Mouse (Mus musculus): Measurements from ENCODE around the gene Sema6d.

Sema6d gene

DNA sequence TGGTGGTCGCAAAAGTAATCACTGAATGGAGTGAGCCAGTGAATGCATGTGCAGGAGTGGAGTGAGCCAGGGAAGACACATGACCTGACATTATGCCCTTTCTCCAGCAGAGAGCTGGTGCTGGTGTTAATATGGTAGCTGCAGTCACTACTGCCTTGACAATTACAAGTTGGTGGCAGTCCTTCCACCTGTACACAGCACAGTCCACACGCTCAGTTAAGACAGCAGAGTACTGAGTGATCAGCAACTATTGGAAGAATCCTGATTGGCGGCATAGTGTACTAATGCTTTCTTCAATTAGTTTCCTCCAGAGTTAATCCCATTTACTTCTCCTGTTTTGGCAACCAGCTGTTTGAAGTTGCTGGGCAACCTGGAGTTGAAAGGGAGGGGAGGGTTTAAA lies 81.9 kb downstream of the Sema6d start:
- no peak for DNase-seq (ENCODE audit: low spot score)

DNA sequence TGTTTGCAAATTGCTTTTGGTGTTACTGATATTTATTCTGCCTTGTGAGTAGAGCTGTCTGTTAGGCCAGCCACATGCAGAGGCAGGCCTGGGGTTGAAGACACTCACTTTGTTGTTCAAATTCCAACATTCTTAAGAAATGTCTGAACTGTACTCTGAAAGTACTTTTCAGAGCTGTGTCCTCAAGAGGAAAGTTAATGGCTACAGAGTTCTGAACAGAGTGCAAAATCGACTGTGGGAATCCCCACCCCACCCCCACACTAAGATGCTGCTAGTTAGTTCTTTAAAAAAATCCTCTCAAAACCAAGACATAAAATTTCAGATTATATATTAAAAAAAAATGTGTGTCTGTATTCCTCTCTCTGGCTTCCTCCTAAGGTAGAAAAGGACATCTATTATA lies 86.5 kb downstream of the Sema6d start:
- DNase-seq (ENCODE audit: low spot score) = no peak

DNA sequence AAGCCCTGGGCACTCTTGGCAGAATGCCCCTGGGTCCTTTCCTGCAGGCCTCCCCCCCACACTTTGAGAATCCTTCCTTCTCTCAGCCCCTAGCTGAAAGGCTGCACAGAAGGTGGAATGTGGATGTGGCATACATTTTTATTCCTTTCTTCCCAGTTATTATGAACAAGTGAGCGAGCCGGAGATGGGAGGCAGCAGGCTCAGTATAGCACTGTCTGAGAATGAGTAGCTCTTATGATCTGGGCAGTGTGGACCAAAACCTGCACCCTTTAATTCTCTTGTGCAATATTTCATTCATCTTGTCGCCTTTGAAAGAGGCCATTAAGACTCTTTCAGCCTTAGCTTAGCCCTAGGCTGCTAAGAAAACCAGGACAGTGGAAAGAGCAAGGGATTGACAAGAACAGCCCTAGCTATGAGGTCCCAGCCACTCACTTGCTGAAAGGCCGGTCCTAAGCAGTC lies 87.0 kb downstream of the Sema6d start:
- DNase-seq (ENCODE audit: low spot score) = no peak

DNA sequence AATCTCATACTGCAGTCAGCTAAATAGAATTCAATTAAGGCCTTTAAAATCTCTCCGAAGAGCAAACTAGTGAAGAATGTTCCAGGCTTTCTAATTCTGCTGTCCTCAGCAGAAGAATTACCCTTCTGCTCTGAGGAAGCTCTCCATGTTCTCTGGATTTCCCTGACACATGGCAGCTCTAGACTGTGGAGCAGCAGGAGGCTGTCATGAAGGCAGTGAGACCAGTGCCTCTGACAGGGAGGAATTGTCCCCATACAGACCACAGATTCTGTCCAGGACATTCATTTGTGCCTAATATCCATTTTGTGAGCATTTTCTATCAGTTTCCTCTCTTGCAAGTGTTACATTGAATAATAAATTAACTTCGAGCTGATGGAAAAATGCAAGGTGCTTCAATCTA lies 99.5 kb downstream of the Sema6d start:
- DNase-seq (ENCODE audit: low spot score) = no peak

DNA sequence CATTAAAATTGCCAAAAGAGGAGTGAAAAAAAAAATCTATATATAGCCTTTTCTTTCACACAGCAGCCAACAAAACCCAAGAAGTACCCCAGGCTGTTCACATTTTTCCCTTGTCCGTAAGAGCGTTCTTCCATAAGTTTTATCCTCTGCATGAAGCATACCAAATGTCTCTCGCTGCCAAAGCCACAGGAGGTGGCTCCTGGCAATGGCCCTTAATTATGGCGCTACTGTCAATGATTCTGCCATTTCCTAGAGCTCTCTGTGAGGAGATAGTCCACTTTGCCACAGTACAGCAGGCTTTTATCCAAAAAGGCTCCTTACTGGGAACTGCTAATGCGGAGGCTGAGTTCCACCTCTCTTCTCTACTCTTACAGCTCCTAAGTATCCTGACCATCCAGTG lies 104.3 kb downstream of the Sema6d start:
- DNase-seq (ENCODE audit: low spot score) = no peak

DNA sequence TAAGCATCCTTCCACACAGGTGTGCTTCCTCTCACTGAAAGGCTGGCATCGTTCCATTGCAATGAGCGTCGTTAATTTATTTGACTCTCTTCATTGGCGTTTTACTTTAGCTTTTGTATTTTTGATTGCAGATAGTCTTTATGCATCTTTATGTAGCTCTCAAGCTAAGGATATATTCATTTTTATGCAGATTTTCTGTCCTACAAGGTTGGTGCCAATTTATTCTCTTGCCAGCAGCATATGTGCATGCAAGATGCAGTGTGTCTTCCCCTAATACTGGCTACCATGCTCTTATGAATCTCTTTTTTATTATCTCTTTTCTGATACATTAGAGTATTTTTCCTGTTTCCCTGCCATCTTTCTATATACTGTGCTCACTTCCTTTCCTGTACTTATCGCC lies 111.7 kb downstream of the Sema6d start:
- no peak for DNase-seq (ENCODE audit: low spot score)

DNA sequence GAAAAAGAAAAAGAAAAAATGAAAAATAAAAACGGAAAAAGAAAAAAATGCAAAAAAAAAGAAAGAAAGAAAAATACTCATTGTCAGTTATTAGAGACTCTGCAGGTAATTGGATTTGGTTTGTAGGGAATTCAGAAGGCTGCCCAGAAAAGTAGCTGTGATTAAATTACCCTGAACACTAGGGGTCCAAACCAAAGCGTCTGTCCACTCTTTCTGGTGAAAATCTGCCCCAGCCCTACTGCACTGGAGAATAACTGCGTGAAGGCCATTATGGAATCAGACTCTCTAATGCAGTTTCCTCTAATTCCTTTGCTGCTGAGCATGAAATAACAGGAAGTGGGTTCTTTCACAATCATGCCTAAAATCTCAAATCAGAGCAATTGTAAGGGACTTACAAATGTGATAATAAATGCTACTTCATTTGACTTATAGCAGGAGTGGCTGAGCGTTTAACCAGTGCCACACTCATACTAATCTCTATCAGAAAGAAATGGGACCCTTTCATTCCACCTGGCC lies 112.8 kb downstream of the Sema6d start:
- no peak for DNase-seq (ENCODE audit: low spot score)

DNA sequence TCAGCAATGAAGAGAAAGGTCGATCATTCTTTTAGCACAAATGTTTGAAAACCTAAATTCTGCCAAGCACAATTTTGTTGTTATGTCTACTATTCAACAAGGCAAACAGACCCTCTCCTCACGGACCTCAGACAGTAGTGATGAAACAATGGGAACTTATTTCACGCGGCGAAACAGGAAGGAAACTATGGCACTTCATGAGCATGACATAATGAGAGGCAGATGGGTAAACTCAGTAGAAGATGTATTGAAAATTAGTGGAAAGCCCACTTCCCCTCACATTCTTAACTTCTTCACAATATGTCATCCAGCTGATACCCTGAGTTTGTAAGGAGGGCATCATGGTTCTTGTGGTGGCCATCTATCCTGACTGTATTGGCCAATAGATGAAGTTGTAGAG lies 116.0 kb downstream of the Sema6d start:
- DNase-seq (ENCODE audit: low spot score) = no peak

DNA sequence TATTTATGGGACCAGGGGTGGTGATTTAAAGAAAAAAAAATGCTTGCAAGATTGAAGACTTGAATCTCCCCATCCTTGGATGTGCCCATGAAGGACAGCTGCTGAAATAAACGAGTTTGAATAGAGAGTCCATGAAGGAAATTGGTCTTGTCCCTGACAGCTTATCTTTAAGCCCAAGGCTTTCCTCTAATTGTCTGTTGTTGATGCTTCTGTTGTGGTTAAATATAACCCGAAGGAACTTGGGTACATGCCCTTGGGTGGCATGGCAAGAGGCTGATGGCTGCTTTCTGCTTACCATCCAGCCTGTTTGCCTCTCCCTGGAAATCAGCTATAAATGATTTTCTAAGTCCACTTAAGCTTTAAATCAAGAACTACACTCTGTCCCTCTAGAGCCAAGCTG lies 118.5 kb downstream of the Sema6d start:
- DNase-seq (ENCODE audit: low spot score) = no peak

DNA sequence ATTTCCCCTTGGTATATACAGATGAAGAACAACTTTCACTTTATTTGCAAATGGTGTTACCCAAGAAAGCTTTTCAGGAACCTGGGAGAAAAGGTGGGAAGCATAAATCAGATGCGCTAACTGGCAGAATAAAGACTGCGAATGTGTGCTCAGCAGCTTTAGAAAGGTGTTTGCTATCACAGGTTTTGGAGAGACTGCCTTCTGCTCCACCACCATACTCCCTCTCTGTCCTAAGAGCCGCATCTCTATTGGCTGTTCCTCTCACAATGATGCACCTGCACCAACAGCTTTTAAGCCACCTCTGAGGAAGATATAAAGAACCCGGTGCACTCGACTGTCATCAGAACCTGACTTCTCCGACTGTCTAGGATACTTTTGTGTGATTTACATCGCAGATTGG lies 133.8 kb downstream of the Sema6d start:
- DNase-seq (ENCODE audit: low spot score) = no peak

DNA sequence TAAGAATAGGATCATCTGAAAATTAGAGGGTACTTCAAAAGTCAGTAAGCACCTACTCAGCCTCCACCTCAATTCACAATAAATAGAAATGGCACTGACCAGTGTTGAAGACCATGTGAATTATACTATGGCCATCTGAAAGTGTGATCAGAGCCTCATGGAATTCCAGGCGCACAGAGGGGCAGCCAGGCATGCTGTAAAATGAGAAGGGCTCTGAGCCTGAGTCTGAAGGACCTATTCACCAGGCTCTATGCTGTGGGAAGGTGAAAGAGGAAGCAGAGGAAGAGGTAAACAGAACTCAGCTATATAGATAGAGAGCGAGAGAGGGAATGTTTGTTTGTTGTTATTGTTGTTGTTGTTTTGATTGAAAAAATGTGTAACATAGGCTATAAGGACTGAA lies 134.6 kb downstream of the Sema6d start:
- DNase-seq (ENCODE audit: low spot score) = no peak

DNA sequence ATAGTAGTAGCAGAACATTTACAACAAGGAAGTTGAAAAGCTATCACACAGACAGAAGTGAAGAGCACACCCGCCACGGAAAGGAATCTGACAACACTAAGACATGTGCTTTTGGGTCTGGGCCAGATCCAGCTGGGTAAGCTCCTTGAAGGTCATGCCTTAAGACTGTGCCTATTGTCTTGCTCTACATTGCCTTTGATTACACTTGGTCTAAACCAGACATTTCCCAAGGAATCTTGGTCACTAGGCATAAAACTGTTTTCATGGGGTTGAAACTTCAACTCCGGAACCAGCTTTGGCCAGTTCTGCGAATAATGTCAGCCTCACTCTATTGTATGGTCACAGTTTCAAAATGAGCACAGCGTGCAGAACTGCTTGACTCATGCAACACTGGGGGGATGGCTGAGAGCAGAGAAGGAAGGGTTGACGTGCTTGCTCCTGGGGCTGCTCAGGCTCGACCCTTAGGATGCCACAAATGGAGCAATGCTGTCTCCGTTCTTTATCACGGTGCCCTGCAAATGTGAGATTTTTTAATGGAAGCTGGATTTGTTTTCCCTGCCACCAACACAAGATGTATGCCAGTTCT lies 145.0 kb downstream of the Sema6d start:
- no peak for DNase-seq (ENCODE audit: low spot score)

DNA sequence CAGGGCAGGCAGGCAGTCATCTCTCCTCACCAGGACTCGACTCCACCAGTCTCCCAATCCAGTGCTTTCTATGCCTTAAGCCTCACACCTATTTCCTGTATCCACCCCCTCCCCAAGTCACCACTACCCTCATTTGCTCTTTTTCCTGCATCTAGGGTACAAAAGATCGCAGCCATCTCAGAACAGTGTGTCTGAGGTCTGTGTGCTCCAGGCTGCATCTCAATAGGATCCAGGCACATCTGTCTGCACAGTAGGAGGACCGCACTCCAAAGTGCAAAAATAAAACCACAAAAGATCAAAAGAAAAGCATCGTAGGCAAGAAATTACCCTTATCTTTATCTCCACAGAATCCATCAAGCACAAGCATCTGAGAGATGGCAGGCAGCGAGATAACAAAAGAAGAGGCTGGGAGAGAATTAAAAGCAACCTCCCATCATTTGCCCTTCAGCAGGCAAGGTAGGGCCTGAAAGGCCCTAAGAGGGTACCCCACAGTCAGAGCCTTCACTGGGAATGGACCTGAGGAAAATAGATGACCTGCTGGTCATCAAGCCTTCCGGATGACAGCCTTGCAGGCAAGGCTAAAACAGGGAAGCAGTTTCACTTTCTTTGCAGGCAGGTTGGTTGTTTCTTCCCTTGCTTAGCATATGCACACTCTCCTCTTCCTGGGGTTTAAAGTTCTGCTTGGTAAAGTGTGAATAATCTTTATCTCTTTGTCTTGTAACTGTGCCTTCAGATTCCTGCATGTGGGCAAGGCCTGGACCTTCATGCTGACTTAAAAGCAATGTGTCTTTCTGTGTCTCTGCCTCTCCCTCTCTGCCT lies 145.7 kb downstream of the Sema6d start:
- no peak for DNase-seq (ENCODE audit: low spot score)

DNA sequence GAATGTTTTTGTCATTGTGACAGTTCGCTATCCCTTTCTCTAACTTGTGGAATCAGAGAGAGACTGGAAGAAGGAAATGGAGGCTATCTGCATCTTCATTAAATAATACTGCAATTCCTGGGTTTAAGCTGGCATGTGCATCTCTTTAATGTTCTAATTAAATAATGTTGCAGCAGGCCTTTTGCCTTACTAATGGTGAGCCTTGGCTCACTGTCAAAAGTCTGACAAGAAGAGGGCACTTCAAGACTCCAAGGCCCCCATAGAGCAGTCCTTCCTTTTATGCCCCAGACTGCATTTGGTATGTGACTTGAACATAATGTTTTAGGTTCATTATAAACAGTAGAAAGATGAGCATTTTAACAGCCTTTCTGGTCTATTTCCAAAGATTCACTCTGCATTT lies 147.1 kb downstream of the Sema6d start:
- no peak for DNase-seq (ENCODE audit: low spot score)

DNA sequence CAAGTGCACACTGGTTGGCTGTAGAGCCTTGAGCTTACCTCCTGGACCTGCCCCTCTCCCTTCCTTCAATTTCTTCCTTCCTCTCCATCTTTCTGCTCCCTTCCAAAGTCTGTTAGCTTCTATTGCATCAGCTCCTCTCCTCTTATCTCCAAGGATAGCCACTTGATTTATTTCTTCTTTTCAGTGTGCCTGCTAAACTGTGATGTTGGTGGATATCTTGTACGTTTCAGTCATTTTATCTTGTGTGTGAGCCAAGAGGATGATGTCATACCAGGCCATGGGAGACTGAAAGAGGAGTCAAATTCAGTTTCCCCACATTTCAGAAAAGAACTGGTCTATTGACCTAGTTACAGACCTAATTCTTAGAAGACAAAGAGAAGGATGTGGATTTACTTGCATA lies 153.8 kb downstream of the Sema6d start:
- no peak for DNase-seq (ENCODE audit: low spot score)

DNA sequence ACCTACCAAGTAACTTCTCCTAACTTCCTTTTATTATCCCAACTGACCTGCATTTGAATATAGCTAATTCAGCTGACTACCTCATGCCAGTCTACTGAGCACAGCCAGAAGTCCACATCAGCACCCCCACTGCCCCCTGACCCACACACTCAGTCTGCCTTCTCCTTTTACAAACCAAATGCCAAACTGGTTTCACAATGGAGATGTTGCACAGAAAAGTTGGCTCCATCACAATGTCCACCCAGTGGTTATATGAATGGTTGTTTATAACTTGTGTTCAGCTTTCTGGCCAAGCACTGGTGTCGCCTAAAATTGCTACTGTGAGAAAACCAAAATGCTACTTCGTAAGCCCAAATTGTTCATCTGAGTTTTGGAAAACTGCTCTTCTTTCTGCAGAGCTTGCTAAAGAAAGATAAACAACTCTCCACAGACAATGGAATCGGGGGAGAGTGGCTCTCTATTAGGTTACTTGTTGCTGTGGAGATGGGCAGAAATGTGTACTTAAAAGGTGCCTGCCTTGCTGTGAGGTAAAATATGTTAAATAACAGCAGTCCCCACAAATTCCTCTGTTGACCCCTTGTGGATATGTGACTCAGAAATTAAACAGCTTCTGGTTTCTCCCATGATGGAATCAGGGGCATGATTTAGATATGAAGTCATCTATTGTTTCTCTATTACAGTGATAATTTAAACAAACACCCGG lies 154.9 kb downstream of the Sema6d start:
- no peak for DNase-seq (ENCODE audit: low spot score)

DNA sequence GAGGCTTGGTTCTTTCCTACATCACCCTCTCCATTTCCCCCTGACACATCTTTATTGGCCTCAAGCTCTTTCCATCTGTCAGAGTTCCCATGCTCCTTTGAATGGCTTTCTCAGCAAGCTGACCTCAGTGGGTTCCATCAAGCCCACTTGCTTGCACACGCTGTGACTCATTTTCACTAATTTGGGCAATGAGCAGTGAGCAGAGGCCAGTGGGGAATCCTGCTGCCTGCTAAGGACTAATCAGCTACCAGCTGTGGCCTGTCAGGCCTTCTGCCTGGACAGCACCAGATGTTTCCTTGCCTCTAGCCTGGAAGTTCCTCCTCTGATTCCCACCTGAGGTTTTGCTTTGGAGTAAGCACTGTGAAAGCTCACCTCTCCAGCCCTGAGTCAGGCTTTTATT lies 168.3 kb downstream of the Sema6d start:
- DNase-seq (ENCODE audit: low spot score) = no peak

DNA sequence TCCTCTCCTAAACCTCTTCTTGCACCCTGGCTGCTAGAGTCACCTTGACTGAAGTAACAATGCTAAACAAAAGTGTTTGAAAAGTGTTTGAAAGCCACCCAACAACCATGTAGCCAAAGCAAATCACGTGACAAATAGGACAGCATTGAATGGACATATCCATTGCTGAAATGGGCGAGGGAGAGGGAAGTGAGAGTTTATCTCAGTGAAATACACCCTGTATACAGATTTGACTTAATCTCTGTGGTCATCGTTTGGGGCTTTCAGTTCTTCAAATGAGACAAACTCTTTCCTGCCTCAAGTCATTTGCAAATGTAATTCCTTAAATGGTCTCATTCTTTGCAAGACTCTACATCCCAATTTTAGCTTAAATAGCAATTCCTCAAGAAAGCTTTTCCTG lies 174.5 kb downstream of the Sema6d start:
- DNase-seq (ENCODE audit: low spot score) = no peak

DNA sequence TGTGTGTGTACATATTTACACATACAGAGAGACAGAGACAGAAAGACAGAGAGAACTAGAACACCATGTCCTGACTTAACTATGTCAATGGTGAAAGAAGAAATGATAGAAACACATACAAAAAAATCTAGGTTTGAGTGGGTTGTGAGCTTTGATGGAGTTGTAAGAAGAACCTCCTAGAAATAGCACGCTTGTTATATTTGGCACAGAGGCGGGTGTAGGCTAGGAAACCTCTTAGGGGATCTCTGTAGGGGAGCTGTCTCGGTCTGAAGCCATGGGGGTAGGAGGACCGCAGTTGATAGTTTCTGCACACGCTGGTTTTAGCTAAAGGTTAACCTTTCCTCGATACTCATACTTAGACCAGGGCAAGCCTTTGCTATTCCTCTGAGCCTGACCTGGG lies 181.4 kb downstream of the Sema6d start:
- no peak for DNase-seq (ENCODE audit: low spot score)

DNA sequence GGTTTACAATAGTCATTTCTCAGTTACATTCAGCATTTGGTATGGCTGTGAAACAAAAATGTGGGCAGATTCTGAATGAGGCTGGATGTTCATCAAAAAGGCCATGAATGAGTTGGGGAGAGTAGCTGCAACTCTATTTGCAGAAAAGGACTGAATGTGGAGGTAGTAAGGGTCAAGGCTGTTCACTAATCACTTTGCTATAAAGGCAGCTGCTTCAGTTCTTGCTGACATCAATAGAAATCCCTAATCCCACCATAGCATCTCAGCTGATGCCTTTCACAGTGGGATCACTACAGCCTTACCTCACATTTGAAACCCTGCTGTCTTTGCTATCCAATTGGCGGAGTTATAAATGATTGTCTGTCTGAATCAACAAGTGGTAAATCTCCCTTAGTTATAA lies 187.7 kb downstream of the Sema6d start:
- DNase-seq (ENCODE audit: low spot score) = no peak

DNA sequence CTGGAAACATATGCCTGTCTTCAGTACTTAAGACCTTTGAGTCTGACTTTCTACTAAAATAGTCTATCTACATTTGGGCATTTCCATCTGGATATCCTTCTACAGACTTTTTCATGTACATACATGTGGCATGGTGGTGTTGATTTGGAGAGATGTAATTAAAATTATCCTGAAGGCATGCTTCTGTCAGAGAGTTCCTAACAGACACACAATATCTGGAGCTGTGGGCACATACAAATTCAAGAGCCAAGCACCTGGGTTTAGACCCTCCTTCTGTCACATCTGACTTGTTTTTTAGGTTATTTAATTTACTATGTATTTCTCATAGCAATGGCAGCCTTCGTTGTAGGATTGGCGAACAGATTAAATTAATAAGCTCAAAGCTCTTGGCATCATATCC lies 195.3 kb downstream of the Sema6d start:
- DNase-seq (ENCODE audit: low spot score) = no peak

DNA sequence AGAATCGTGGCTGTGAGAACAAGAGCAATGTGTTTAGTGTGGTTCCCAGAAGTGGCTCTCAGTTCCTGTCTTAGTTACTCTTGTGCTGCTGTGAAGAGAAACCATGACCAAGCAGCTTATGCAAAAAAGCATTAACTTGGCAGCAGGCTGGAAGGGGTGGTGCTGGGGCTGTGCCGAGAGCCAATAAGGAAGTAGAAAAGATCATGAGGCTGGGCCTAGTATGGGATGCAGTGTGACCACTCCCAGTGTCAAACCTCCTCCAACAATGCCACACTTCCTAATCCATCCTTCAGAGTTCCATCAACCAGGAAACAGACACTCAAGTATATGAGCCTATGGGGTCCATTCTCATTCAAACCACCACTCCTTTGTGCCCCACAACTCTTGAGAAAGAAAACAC lies 199.6 kb downstream of the Sema6d start:
- no peak for DNase-seq (ENCODE audit: low spot score)

DNA sequence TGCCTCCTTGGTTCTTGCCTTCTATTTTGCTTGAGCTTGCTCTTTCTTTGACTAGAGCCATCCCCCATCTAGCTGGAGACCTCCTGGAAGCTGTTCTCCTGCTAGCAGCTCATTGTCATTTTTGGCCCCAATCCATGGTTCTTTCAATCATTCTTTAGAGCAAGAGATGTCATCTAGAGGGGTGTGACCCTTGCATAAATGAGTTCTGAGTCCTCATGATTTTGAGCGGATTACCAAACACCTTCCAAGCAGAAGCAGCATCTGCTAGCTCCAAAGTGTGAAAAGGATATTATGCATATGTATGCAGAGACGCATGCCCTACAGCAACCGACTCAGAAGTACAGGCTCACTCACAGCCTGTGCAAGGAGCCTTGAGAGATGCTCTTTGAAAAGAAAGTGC lies 201.4 kb downstream of the Sema6d start:
- no peak for DNase-seq (ENCODE audit: low spot score)

Data from urinary bladder, postnatal 10 days (tissue).